32 mouse cellular contexts compared by ENCODE assay signal in genomic region chr7:6650526-6650925, GRCm38 (mm10). TPM values are rescaled to one million over a fixed set of nuclear protein-coding genes. Genes with fewer than 3 reads are reported as not detected.
"Had no signal": no experiment of that assay in that cellular context is flagged by ENCODE, and none has a peak within 500 bp of the region (broad histone marks: within the 10 kb centered on the region; RNA-seq: fewer than 3 reads in every experiment).

No protein-coding gene starts in this region.

- H3K4me3 ChIP-seq: heart, embryonic 12.5 days; heart, embryonic 13.5 days; heart, embryonic 15.5 days; hindbrain, embryonic 10.5 days; hindbrain, embryonic 12.5 days; hindbrain, embryonic 13.5 days; hindbrain, embryonic 15.5 days; intestine, embryonic 15.5 days; kidney, embryonic 15.5 days; layer of hippocampus, adult 2 months; left cerebral cortex, adult 2 months had no signal

- H3K27me3 ChIP-seq: heart, embryonic 12.5 days; heart, embryonic 13.5 days; heart, embryonic 15.5 days; hindbrain, embryonic 12.5 days; hindbrain, embryonic 13.5 days; hindbrain, embryonic 15.5 days; intestine, embryonic 15.5 days; kidney, embryonic 15.5 days had no signal

- H3K9me3 ChIP-seq: heart, embryonic 13.5 days; heart, embryonic 15.5 days; hindbrain, embryonic 13.5 days; hindbrain, embryonic 15.5 days; intestine, embryonic 15.5 days; kidney, embryonic 15.5 days had no signal

- H3K27ac ChIP-seq: heart, embryonic 13.5 days; heart, embryonic 15.5 days; hindbrain, embryonic 10.5 days; hindbrain, embryonic 12.5 days; hindbrain, embryonic 13.5 days; hindbrain, embryonic 14.5 days; hindbrain, embryonic 15.5 days; hindbrain, postnatal 0 days; intestine, embryonic 15.5 days; kidney, embryonic 15.5 days; kidney, postnatal 0 days; layer of hippocampus, adult 2 months; left cerebral cortex, adult 2 months had no signal

- H3K4me1 ChIP-seq: heart, embryonic 12.5 days; heart, embryonic 13.5 days; heart, embryonic 15.5 days; hindbrain, embryonic 10.5 days; hindbrain, embryonic 12.5 days; hindbrain, embryonic 13.5 days; hindbrain, embryonic 15.5 days; intestine, embryonic 15.5 days; kidney, embryonic 15.5 days had no signal

- H3K36me3 ChIP-seq: heart, embryonic 12.5 days; heart, embryonic 13.5 days; heart, embryonic 15.5 days; hindbrain, embryonic 10.5 days; hindbrain, embryonic 12.5 days; hindbrain, embryonic 13.5 days; hindbrain, embryonic 15.5 days; intestine, embryonic 15.5 days; kidney, embryonic 15.5 days had no signal

- DNase-seq: heart, postnatal 10 days; heart, postnatal 14 days; heart, postnatal 36 days; heart, postnatal 4 days; kidney, adult 11 months; kidney, adult 18-20 months; kidney, adult 2 months; kidney, adult 8-10 months; kidney, adult 9 months; kidney, postnatal 10 days; kidney, postnatal 14 days; kidney, postnatal 25 days; kidney, postnatal 36 days; kidney, postnatal 4 days; layer of hippocampus, adult 9-11 months; layer of hippocampus, postnatal 36 days had no signal

RNA-seq across cellular contexts. Expression of gene Zim1, which starts 45.7 kb away (rescaled TPM):
- total RNA-seq: hematopoietic stem cell, adult 5-6 weeks had no signal
- polyA plus RNA-seq: inflammation-experienced regulatory T-cells, adult 6 months had no signal
